ENCODE assay signal across 10 mouse cellular contexts in the genomic region with DNA sequence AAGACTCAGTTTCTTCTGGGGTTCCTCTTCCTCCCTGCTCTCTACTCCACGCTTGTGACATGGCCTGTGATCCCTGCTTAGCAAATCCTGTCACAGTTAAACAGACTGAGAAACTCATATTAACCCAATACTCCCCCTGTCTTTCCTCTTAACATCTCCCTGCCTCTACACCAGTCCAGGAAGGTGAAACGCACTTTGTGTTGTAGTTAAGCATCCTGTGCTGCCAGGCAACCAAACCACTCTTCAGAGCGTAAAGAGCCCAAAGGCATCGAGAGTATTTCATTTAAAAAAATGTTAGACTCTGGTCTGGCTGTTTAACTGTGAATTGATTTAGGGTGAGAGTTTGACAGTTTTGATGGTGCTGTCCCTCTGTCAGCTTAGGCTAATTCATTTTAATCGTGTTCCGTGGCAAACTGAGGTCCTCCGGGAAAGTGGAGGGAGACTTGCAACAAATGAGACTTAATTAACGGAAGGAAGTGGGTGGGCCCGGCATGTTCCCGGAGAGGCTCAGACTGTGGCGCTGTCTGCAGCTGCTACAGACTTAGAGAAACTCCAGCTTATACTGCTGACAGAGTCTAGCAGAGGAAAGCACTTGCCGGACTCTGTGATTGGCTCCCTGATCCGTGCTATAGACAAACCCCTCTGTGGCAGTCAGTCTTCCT. TPM values are rescaled to one million over a fixed set of nuclear protein-coding genes. Genes with fewer than 3 reads are reported as not detected.
DNase-seq lines count a peak whose midpoint lies in the region; ATAC-seq and TF ChIP-seq lines count a peak whose summit lies in the region.
"Had no signal": no experiment of that assay in that cellular context is flagged by ENCODE, and none has a peak within 500 bp of the region (broad histone marks: within the 10 kb centered on the region; RNA-seq: fewer than 3 reads in every experiment).

No protein-coding gene starts in this region.

- no peak overlapping the region for H3K4me2 ChIP-seq in midbrain, embryonic 12.5 days (replicated peaks)
- no peak overlapping the region for H3K4me2 ChIP-seq in midbrain, embryonic 13.5 days (replicated peaks)
- peak overlapping the region; percentile 4; the same call in 1 of the 2 replicates for H3K4me2 ChIP-seq in hindbrain, embryonic 12.5 days (replicated peaks)
- peak overlapping the region; percentile 21; the same call in 1 of the 2 replicates for H3K4me2 ChIP-seq in liver, embryonic 12.5 days
- no peak overlapping the region for H3K4me2 ChIP-seq in stomach, postnatal 0 days (replicated peaks; ENCODE audit: low read depth)

- H3K27me3 ChIP-seq in midbrain, embryonic 12.5 days, result no peaks in the 10 kb centered on the region
- no peaks in the 10 kb centered on the region for H3K27me3 ChIP-seq in midbrain, embryonic 13.5 days
- H3K27me3 ChIP-seq in hindbrain, embryonic 12.5 days, result no peaks in the 10 kb centered on the region
- no peaks in the 10 kb centered on the region for H3K27me3 ChIP-seq in liver, embryonic 12.5 days (replicated peaks)
- no peaks in the 10 kb centered on the region for H3K27me3 ChIP-seq in stomach, postnatal 0 days (ENCODE audit: control insufficient read depth, insufficient read depth, low read length)
- H3K27me3 ChIP-seq: Patski had no signal

- peak overlapping the region; percentile 15; the same call in 1 of the 2 replicates for H3K9ac ChIP-seq in midbrain, embryonic 12.5 days (replicated peaks)
- no peak overlapping the region for H3K9ac ChIP-seq in midbrain, embryonic 13.5 days (replicated peaks)
- H3K9ac ChIP-seq in hindbrain, embryonic 12.5 days, result no peak overlapping the region
- H3K9ac ChIP-seq in liver, embryonic 12.5 days, result no peak overlapping the region
- 0 out of 2 replicates have a peak overlapping the region, but pooled peaks have one; percentile 8 for H3K9ac ChIP-seq in stomach, postnatal 0 days (ENCODE audit: low read length)

- H3K4me3 ChIP-seq in midbrain, embryonic 12.5 days, result no peak overlapping the region
- no peak overlapping the region for H3K4me3 ChIP-seq in midbrain, embryonic 13.5 days (replicated peaks)
- no peak overlapping the region for H3K4me3 ChIP-seq in hindbrain, embryonic 12.5 days
- no peak overlapping the region for H3K4me3 ChIP-seq in liver, embryonic 12.5 days
- no peak overlapping the region for H3K4me3 ChIP-seq in stomach, postnatal 0 days (ENCODE audit: low read depth, low read length)
- H3K4me3 ChIP-seq: left cerebral cortex, adult 2 months had no signal

- TF ChIP-seq EP300 in stomach, postnatal 0 days (optimal IDR thresholded peaks at IDR 0.05), result no peak

- peak; percentile 8 for DNase-seq in embryo, embryonic 9.5 days (ENCODE audit: extremely low spot score)
- no peak for DNase-seq in stomach, postnatal 0 days (ENCODE audit: low spot score)
- no peak for DNase-seq in layer of hippocampus, postnatal 10 days (ENCODE audit: low spot score in 2 of 2)
- DNase-seq in gastrocnemius, postnatal 4 days (ENCODE audit: low spot score in 2 of 2), result no peak

- H3K9me3 ChIP-seq in midbrain, embryonic 12.5 days, result no peaks in the 10 kb centered on the region
- no peaks in the 10 kb centered on the region for H3K9me3 ChIP-seq in midbrain, embryonic 13.5 days
- H3K9me3 ChIP-seq in hindbrain, embryonic 12.5 days (replicated peaks), result no peaks in the 10 kb centered on the region
- H3K9me3 ChIP-seq in liver, embryonic 12.5 days (replicated peaks), result no peaks in the 10 kb centered on the region
- no peaks in the 10 kb centered on the region for H3K9me3 ChIP-seq in stomach, postnatal 0 days (ENCODE audit: control insufficient read depth, low read length)

- peaks cover 8% of the 10 kb centered on the region; the same call in 1 of the 2 replicates for H3K4me1 ChIP-seq in midbrain, embryonic 12.5 days
- H3K4me1 ChIP-seq in midbrain, embryonic 13.5 days (replicated peaks), result peaks cover 10% of the 10 kb centered on the region; the same call in 1 of the 2 replicates
- H3K4me1 ChIP-seq in hindbrain, embryonic 12.5 days, result peaks cover 4% of the 10 kb centered on the region; the same call in 1 of the 2 replicates
- peaks cover 8% of the 10 kb centered on the region; the same call in 1 of the 2 replicates for H3K4me1 ChIP-seq in liver, embryonic 12.5 days
- H3K4me1 ChIP-seq in stomach, postnatal 0 days (replicated peaks; ENCODE audit: control insufficient read depth, insufficient read depth), result no peaks in the 10 kb centered on the region

- ATAC-seq in midbrain, embryonic 12.5 days (ENCODE audit: low FRiP score, low read depth), result no peak
- no peak for ATAC-seq in midbrain, embryonic 13.5 days
- no peak for ATAC-seq in hindbrain, embryonic 12.5 days (ENCODE audit: low FRiP score)
- ATAC-seq in liver, embryonic 12.5 days, result no peak
- peak; percentile 49; the same call in 1 of the 2 replicates for ATAC-seq in stomach, postnatal 0 days (ENCODE audit: low FRiP score, low TSS enrichment)
- ATAC-seq: Patski had no signal

- H3K27ac ChIP-seq in midbrain, embryonic 12.5 days (replicated peaks), result no peak overlapping the region
- no peak overlapping the region for H3K27ac ChIP-seq in midbrain, embryonic 13.5 days
- no peak overlapping the region for H3K27ac ChIP-seq in hindbrain, embryonic 12.5 days
- no peak overlapping the region for H3K27ac ChIP-seq in liver, embryonic 12.5 days
- no peak overlapping the region for H3K27ac ChIP-seq in stomach, postnatal 0 days (replicated peaks)
- H3K27ac ChIP-seq: left cerebral cortex, adult 2 months had no signal

- 32% methylated on average over 13 of the region's 13 CpGs for WGBS in midbrain, embryonic 12.5 days
- 28% methylated on average over 13 of the region's 13 CpGs for WGBS in midbrain, embryonic 13.5 days
- 37% methylated on average over 13 of the region's 13 CpGs for WGBS in hindbrain, embryonic 12.5 days
- WGBS in liver, embryonic 12.5 days (ENCODE audit: insufficient replicate concordance), result 15% methylated on average over 13 of the region's 13 CpGs
- 29% methylated on average over 13 of the region's 13 CpGs for WGBS in stomach, postnatal 0 days

- TF ChIP-seq CTCF in stomach, postnatal 0 days (IDR thresholded peaks at IDR 0.05; ENCODE audit: low read depth), result peak; percentile 10

- H3K36me3 ChIP-seq in midbrain, embryonic 12.5 days, result no peaks in the 10 kb centered on the region
- H3K36me3 ChIP-seq in midbrain, embryonic 13.5 days, result no peaks in the 10 kb centered on the region
- no peaks in the 10 kb centered on the region for H3K36me3 ChIP-seq in hindbrain, embryonic 12.5 days
- H3K36me3 ChIP-seq in liver, embryonic 12.5 days, result no peaks in the 10 kb centered on the region
- H3K36me3 ChIP-seq in stomach, postnatal 0 days (ENCODE audit: control insufficient read depth, insufficient read depth, low read length), result no peaks in the 10 kb centered on the region

RNA-seq across cellular contexts. Expression of gene Acacb, which starts 52.9 kb away (rescaled TPM):
- polyA plus RNA-seq in midbrain, embryonic 12.5 days (2016; fragmentation: Nextera tagmentation; extraction: Ambion mirVana), result 2.5 and 3.1 TPM in 2 replicates
- polyA plus RNA-seq in midbrain, embryonic 13.5 days (2015; fragmentation: Nextera tagmentation; extraction: Ambion mirVana), result 2.4 and 2.9 TPM in 2 replicates
- 2.4 and 3.4 TPM in 2 replicates for polyA plus RNA-seq in hindbrain, embryonic 12.5 days (2016; fragmentation: Nextera tagmentation; extraction: Ambion mirVana)
- polyA plus RNA-seq in liver, embryonic 12.5 days (2016; fragmentation: Nextera tagmentation; extraction: Ambion mirVana), result 0.60 and 0.70 TPM in 2 replicates
- polyA plus RNA-seq in stomach, postnatal 0 days (2015; fragmentation: Nextera tagmentation; extraction: Ambion mirVana), result 1.3 and 1.4 TPM in 2 replicates
- 1 to 10 TPM; 4.9 to 5.5 TPM for total RNA-seq in layer of hippocampus, postnatal 10 days (2021)
- 10 to 100 TPM; 59.6 to 62.8 TPM for total RNA-seq in gastrocnemius, postnatal 4 days (2021)

Comparison
In these comparisons a context has a peak if more than half of its experiments do, and no peak if none do; other contexts are left out.
1. H3K9ac ChIP-seq: peak in midbrain, embryonic 12.5 days (single experiment) and stomach, postnatal 0 days (single experiment); none in midbrain, embryonic 13.5 days (single experiment), hindbrain, embryonic 12.5 days (single experiment) and liver, embryonic 12.5 days (single experiment).
2. H3K4me2 ChIP-seq: peak in hindbrain, embryonic 12.5 days (single experiment) and liver, embryonic 12.5 days (single experiment); none in midbrain, embryonic 12.5 days (single experiment), midbrain, embryonic 13.5 days (single experiment) and stomach, postnatal 0 days (single experiment).